Mouse (Mus musculus) lung, adult 2 months (tissue): ENCODE data around the gene Ssu72.

Experiments
- CTCF ChIP-seq: fragments of 200-500 bp; IDR thresholded peaks from 2 replicates; pipeline ENCODE4 v1.5.1; 2011; ENCODE audit warnings: mild to moderate bottlenecking, low read length, control low read depth; ENCODE audit not compliant: insufficient read depth
- POLR2A ChIP-seq: fragments of 200-500 bp; IDR thresholded peaks from 2 replicates; pipeline ENCODE4 v1.6.1; 2011; ENCODE audit warnings: low read depth, mild to moderate bottlenecking, control low read depth, low read length, borderline replicate concordance; ENCODE audit errors: extremely low read depth

DNA sequence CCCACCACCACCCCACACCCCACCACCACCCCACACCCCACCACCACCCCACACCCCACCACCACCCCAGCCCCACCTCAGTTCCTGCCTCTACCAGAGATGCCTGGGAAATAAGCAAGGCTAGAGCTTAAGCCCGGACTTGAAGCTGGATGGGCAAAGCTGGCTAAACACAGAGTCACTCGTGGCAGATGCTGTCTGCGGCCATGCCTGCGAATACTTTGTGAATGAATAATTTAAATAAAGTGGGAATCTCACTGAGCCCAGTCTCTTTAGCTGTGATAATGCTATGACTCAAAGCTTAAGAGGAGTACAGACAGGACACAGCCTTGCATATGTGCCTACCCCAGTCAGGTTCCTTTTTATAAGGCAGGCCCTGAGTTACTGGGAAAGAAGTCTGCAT, 74.9 kb downstream of the Ssu72 start:
- TF ChIP-seq POLR2A (no peak), CTCF (no peak)
